Mouse (Mus musculus): ENCODE measurements at regions not wholly inside any gene's neighbourhood (a gene's known extent, or its start where the extent isn't known, plus 50 kb on each side); places are given as distances from the start of the nearest gene placed in this dataset.

- no peak for DNase-seq (ENCODE audit: extremely low spot score, low spot score)
These were observed 76.9 kb upstream of the Ak4 start for GRCm38 (mm10) chr4:101342071-101342762.

DNA sequence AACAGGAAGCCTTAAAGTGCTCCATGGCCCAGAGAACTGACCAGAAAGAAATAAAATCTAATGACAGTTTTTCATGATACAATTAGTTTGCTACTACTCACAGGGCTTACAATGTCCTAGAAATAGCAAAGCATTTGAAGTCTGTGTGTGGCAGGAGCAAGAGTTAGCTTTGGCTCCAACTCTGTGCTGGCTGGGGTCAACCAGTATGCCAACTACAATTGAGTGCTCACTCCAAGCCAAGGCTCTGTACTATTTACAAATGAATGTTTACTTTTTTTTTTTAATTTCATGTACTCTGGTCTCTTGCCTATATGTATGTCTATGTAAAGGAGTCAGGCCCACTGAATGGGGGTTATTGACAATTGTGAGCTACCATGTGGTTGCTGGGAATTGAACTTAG is 75.7 kb upstream of the Jak1 start:
- no peak for DNase-seq (ENCODE audit: extremely low spot score, low spot score)

GRCm38 (mm10) chr4:101338211-101338610 is 73.1 kb upstream of the Jak1 start:
- DNase-seq (ENCODE audit: extremely low spot score, low spot score) = no peak

GRCm38 (mm10) chr4:101336811-101337210 is 71.7 kb upstream of the Jak1 start:
- no peak for DNase-seq (ENCODE audit: extremely low spot score, low spot score)

GRCm38 (mm10) chr4:101336371-101336770 is 71.3 kb upstream of the Jak1 start:
- no peak for DNase-seq (ENCODE audit: extremely low spot score, low spot score)

DNA sequence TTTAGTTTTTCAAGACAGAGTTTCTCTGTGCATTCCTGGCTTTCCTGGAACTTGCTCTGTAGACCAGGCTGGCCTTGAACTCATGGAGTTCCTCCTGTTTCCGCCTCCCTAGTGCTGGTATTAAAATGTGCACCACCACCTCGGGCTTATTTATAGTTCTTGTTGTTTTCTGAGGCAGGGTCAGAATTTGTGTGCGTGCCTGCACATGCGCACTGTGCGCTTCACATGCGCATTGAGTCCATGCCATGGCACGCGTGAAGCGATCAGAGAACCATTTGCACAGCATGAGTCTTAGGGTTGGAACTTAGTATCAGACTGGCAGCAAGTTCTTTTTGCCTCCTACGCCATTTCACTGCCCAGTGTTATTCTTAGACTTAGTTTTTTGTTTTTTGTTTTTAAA is 68.8 kb upstream of the Jak1 start:
- DNase-seq (ENCODE audit: extremely low spot score, low spot score) = no peak

DNA sequence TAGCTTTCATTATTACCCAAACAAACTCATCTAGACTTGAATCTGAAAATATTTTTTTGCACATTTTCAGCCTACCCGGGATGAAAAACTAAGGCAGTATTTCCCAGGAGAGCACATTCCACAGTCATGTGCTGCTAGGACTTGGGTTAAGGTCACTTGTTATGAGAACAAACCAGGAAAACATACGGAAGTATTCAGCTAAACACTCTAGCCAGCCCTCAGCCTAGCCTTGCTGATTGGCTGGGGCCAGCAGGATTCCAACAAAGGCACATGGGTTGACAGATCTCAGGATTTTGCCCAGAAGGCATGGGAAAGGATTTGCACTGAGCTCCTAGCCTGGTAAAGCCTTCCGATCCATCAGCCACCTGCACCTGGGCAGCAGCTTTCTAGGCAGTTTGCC is 68.0 kb upstream of the Jak1 start:
- no peak for DNase-seq (ENCODE audit: extremely low spot score, low spot score)

GRCm38 (mm10) chr4:101331231-101331630 is 66.1 kb upstream of the Jak1 start:
- no peak for DNase-seq (ENCODE audit: extremely low spot score, low spot score)

- DNase-seq (ENCODE audit: extremely low spot score, low spot score) = no peak
These were observed 64.0 kb upstream of the Jak1 start for GRCm38 (mm10) chr4:101329060-101329459.

GRCm38 (mm10) chr4:101326067-101326466 is 61.0 kb upstream of the Jak1 start:
- DNase-seq (ENCODE audit: extremely low spot score, low spot score) = no peak

GRCm38 (mm10) chr4:101321731-101322130 is 56.6 kb upstream of the Jak1 start:
- DNase-seq (ENCODE audit: extremely low spot score, low spot score) = no peak

DNA sequence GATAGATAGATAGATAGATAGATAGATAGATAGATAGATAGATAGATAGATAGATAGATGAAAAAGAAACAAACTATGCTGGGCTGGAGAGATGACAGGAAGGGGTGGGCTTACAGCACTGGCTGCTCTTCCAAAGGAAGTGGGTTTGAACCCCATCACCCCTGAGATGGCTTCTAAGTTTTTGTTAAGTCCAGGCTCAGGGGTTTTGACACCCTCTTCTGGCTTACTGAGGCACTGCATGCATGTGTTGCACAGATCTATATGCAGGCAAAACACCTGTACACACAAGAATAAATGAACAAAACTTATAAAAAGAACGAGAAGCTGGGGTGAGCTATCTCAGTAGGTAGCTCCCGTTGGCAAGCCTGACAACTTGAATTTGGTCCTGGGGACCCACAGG is 55.5 kb upstream of the Jak1 start:
- no peak for DNase-seq (ENCODE audit: extremely low spot score, low spot score)

DNA sequence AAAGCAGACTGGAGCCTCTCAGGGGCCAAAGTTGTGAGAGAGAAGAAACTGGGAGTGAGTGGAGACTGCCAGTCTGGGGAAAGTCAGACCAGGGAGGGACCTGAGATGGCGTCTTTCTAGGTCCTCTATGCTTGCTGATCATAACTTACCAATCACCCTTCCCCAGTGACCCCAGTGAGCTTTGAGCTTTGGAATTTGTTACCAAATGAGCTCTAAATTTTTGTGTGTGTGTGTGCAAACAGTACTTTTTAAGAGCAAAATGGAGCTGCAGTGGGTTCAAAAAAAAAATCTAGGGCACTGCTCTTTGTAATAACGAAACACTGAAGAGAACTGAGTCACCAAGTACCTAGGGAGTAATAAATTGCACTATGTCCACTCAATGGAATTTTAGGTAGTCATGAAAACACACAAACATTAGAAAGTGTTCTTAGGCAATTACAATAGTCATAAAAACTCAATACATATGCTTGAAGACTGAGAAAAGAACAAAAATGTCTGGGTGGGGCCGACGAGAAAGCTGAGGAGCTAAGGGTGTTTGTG is 54.7 kb upstream of the Jak1 start:
- DNase-seq (ENCODE audit: extremely low spot score, low spot score) = no peak

- DNase-seq (ENCODE audit: extremely low spot score, low spot score) = no peak
These were observed 53.8 kb upstream of the Jak1 start for GRCm38 (mm10) chr4:101318836-101319235.

DNA sequence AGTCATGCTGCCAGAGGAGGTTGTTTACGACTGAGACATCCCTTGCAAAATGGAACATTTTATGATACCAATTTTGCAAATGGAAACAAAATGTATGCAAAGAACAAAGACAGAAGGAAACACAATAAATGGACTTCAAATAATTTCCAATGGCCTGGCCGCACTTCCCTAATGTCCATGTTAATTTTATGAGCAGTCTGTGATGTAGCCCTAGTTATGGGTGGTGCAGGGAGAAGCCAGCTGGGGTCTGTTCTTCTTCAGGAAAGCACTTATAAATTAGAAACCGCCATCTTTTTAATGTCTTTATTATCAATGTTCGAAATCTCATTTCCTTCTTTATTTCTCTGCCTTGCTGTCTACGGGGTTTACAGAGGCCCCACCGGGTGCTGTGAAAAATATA is 51.0 kb upstream of the Jak1 start:
- DNase-seq (ENCODE audit: extremely low spot score, low spot score) = no peak

Data from neural tube, embryonic 10.5 days (tissue).